Mouse (Mus musculus): ENCODE data around the gene Ccdc155.

Ccdc155 gene

GRCm38 (mm10) chr7:45204380-45205143 is at the start of gene Ccdc155:
TSS of gene Ccdc155 (minus strand) at chr7:45204892.
- peak; percentile 44 to 50 for DNase-seq (ENCODE audit: low read depth in 1 of 2, low spot score in 2 of 2)

- DNase-seq (ENCODE audit: low read depth in 1 of 2, low spot score in 2 of 2) = no peak
These were observed 49.1 kb upstream of the Ccdc155 start for GRCm38 (mm10) chr7:45253806-45254205.

GRCm38 (mm10) chr7:45247666-45248065 is 43.0 kb upstream of the Ccdc155 start:
- no peak for DNase-seq (ENCODE audit: low read depth in 1 of 2, low spot score in 2 of 2)

GRCm38 (mm10) chr7:45241389-45241749 is 36.7 kb upstream of the Ccdc155 start:
- DNase-seq (ENCODE audit: low read depth in 1 of 2, low spot score in 2 of 2) = no peak

- DNase-seq (ENCODE audit: low read depth in 1 of 2, low spot score in 2 of 2) = no peak
These were observed 36.1 kb upstream of the Ccdc155 start, which contains the start of gene Slc6a16 for GRCm38 (mm10) chr7:45240633-45241388. TSS of gene Slc6a16 (plus strand) at chr7:45241085.

GRCm38 (mm10) chr7:45240109-45240508 is 35.4 kb upstream of the Ccdc155 start:
- DNase-seq (ENCODE audit: low read depth in 1 of 2, low spot score in 2 of 2) = no peak

- DNase-seq (ENCODE audit: low read depth in 1 of 2, low spot score in 2 of 2) = peak; percentile 55 to 81
These were observed 34.2 kb upstream of the Ccdc155 start, which contains the start of gene Cd37 for GRCm38 (mm10) chr7:45238723-45239496. TSS of gene Cd37 (minus strand) at chr7:45239115.

- peak; percentile 33 to 42 for DNase-seq (ENCODE audit: low read depth in 1 of 2, low spot score in 2 of 2)
These were observed 33.3 kb upstream of the Ccdc155 start for GRCm38 (mm10) chr7:45237747-45238699.

GRCm38 (mm10) chr7:45235656-45236180 is 31.0 kb upstream of the Ccdc155 start:
- DNase-seq (ENCODE audit: low read depth in 1 of 2, low spot score in 2 of 2) = no peak

GRCm38 (mm10) chr7:45234922-45235571 is 30.4 kb upstream of the Ccdc155 start:
- DNase-seq (ENCODE audit: low read depth in 1 of 2, low spot score in 2 of 2) = no peak

- DNase-seq (ENCODE audit: low read depth in 1 of 2, low spot score in 2 of 2) = no peak
These were observed 29.7 kb upstream of the Ccdc155 start for GRCm38 (mm10) chr7:45234333-45234841.

- no peak for DNase-seq (ENCODE audit: low read depth in 1 of 2, low spot score in 2 of 2)
These were observed 29.1 kb upstream of the Ccdc155 start for GRCm38 (mm10) chr7:45233580-45234332.

- no peak for DNase-seq (ENCODE audit: low read depth in 1 of 2, low spot score in 2 of 2)
These were observed 28.2 kb upstream of the Ccdc155 start for GRCm38 (mm10) chr7:45232716-45233465.

- no peak for DNase-seq (ENCODE audit: low read depth in 1 of 2, low spot score in 2 of 2)
These were observed 27.2 kb upstream of the Ccdc155 start for GRCm38 (mm10) chr7:45231941-45232340.

- DNase-seq (ENCODE audit: low read depth in 1 of 2, low spot score in 2 of 2) = no peak
These were observed 26.5 kb upstream of the Ccdc155 start for GRCm38 (mm10) chr7:45231192-45231591.

GRCm38 (mm10) chr7:45229459-45230203 is 24.9 kb upstream of the Ccdc155 start:
- peak in 1 of 2 experiments; percentile 26 for DNase-seq (ENCODE audit: low read depth in 1 of 2, low spot score in 2 of 2)

GRCm38 (mm10) chr7:45229046-45229445 is 24.4 kb upstream of the Ccdc155 start:
- DNase-seq (ENCODE audit: low read depth in 1 of 2, low spot score in 2 of 2) = no peak
